Mouse (Mus musculus) heart, adult 2 months (tissue): Measurements from ENCODE around the gene Irf2bp2.

ENCODE experiments used
- CTCF ChIP-seq: fragments of 200-600 bp; IDR thresholded peaks from 2 replicates; pipeline ENCODE4 v1.8.1; 2022; ENCODE audit warnings: antibody characterized with exemption, mild to moderate bottlenecking, moderate library complexity
- EP300 ChIP-seq: fragments of 200-500 bp; IDR thresholded peaks from 2 replicates; pipeline ENCODE4 v1.6.1; 2011; ENCODE audit warnings: low read depth, low read length, control low read depth; ENCODE audit not compliant: insufficient read depth
- POLR2A ChIP-seq: fragments of 200-500 bp; IDR thresholded peaks from 2 replicates; pipeline ENCODE4 v1.6.1; 2011; ENCODE audit warnings: mild to moderate bottlenecking, low read depth, low read length, control low read depth; ENCODE audit not compliant: insufficient read depth

- peak; percentile 28; the same call in 1 of the 2 replicates for TF ChIP-seq CTCF
- peak; percentile 63; the same call in 1 of the 2 replicates for TF ChIP-seq EP300
- peak; percentile 17; the same call in 1 of the 2 replicates for TF ChIP-seq POLR2A
Observed at GRCm38 (mm10) chr8:126591141-126591820, 2.5 kb downstream of the Irf2bp2 start.
